Mouse (Mus musculus) testis, adult 2 months (tissue): ENCODE data around the gene Trim14.

Source experiments
- CTCF ChIP-seq: fragments of 200-500 bp; IDR thresholded peaks from 2 replicates; pipeline ENCODE4 v1.5.1; 2012; ENCODE audit warnings: low read depth, mild to moderate bottlenecking, inconsistent platforms, low read length, moderate library complexity; ENCODE audit not compliant: control insufficient read depth, insufficient read depth, insufficient replicate concordance
- POLR2A ChIP-seq: fragments of 200-500 bp; IDR thresholded peaks from 2 replicates; pipeline ENCODE4 v1.6.1; 2012; ENCODE audit warnings: low read depth, mild to moderate bottlenecking, inconsistent platforms, low read length, moderate library complexity; ENCODE audit not compliant: control insufficient read depth

DNA sequence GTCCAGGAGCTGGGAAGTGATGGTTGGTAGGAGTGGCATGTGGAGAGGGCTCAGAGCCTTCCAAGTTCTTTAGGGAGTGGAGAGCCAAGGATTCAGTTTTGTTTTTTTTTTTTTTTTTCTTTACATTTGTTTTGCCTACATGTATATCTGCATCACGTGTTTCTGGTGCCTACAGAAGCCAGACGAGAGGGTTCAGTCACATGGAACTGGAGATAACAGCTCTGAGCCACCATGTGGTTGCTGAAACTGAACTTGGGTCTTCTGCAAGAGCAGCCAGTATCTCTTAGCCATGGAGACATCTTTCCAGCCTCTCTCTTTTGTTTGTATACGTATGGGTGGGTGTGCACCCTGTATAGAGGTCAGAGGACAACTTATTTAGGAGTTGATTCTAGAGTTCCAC is 32.1 kb downstream of the Trim14 start:
- TF ChIP-seq CTCF (no peak), POLR2A (no peak)
